Mouse (Mus musculus): ENCODE measurements at regions not wholly inside any gene's neighbourhood (a gene's known extent, or its start where the extent isn't known, plus 50 kb on each side); places are given as distances from the start of the nearest gene placed in this dataset.

DNA sequence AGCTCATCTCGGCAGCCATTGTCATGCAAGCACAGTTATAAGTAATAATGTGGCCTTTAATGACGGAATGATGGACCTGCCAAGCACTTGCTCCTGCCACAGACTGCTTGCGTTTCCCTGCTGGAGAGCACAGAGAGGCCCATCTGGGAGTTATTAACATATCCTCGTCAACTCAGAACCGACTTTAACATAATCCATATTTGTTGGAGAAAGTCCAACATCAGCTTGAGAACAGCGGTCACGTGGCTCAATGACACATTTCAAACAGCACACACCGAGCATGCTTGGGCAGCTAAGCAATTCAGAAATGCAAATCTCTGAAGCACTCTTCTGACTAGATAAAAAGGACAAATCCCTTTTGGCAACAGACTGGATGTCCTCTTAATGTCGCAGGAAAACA, 332.7 kb upstream of the Atp5g3 start:
- no peak overlapping the region for H3K27ac ChIP-seq (ENCODE audit: insufficient read depth, low read depth, low read length)
- no peak for DNase-seq
- H3K36me3 ChIP-seq (ENCODE audit: control insufficient read depth, insufficient read depth, low read length): no peaks in the 10 kb centered on the region
- H3K27me3 ChIP-seq (replicated peaks; ENCODE audit: control insufficient read depth, insufficient read depth, low read length): no peaks in the 10 kb centered on the region; the same call in 1 of the 2 replicates
- WGBS: 52% methylated on average over 9 of the region's 9 CpGs
- H3K4me1 ChIP-seq (ENCODE audit: control insufficient read depth, insufficient read depth, low read length): no peaks in the 10 kb centered on the region
- no peak overlapping the region for H3K4me3 ChIP-seq (ENCODE audit: insufficient read depth, low read depth, low read length)
- TF ChIP-seq CTCF (conservative IDR thresholded peaks at IDR 0.05; ENCODE audit: insufficient read depth, insufficient read length, low read depth, low read length) (no peak), POLR2A (IDR thresholded peaks at IDR 0.05; ENCODE audit: low read depth, low read length) (no peak)

DNA sequence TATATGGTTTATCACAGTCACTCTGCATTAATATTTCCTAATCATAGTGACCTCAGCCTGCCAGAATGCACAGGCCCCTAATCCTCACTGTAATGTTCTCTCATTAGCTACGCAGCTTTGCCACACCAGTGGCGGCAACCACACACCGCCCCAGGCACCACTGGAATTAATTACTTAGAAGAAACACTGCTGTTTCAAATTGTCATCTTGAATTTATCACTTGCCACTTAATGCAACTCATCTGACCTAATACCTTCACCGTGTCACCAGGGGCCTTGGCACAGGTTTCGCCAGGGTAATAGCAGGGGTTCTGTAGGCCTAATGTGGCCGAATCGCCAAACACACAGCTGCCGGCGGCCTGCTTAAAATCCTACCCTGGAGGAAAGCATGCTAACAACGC, 328.5 kb upstream of the Atp5g3 start:
- Histone ChIP-seq H3K4me1 (ENCODE audit: control insufficient read depth, insufficient read depth, low read length) (no peaks in the 10 kb centered on the region), H3K27me3 (replicated peaks; ENCODE audit: control insufficient read depth, insufficient read depth, low read length) (no peaks in the 10 kb centered on the region), H3K27ac (ENCODE audit: insufficient read depth, low read depth, low read length) (no peak overlapping the region), H3K36me3 (ENCODE audit: control insufficient read depth, insufficient read depth, low read length) (no peaks in the 10 kb centered on the region), H3K4me3 (ENCODE audit: insufficient read depth, low read depth, low read length) (no peak overlapping the region)
- DNase-seq: no peak
- TF ChIP-seq POLR2A (IDR thresholded peaks at IDR 0.05; ENCODE audit: low read depth, low read length) (no peak), CTCF (conservative IDR thresholded peaks at IDR 0.05; ENCODE audit: insufficient read depth, insufficient read length, low read depth, low read length) (no peak)
- WGBS: 83% methylated on average over 10 of the region's 10 CpGs

DNA sequence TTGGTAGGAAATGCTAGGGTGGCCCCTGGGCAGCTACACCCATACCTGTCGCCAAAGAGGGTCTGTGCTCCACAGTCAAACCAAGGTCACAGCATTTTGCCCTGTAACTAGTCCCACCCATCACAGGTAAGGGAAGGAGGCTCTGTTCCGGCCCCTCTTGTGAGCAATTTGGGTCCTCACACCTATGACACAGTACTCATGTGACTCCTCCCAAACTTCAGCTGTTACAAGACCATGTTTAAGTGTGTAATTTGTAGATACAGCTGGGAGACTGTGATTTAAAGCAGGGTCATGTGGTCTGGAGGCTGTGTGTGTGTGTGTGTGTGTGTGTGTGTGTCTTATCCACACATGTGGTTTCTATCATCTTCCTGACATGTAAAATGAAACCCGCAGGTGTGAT, 306.3 kb upstream of the Atp5g3 start:
- H3K36me3 ChIP-seq (ENCODE audit: control insufficient read depth, insufficient read depth, low read length): no peaks in the 10 kb centered on the region
- WGBS: 83% methylated on average over 3 of the region's 3 CpGs
- no peak overlapping the region for H3K27ac ChIP-seq (ENCODE audit: insufficient read depth, low read depth, low read length)
- DNase-seq: no peak
- TF ChIP-seq CTCF (conservative IDR thresholded peaks at IDR 0.05; ENCODE audit: insufficient read depth, insufficient read length, low read depth, low read length) (no peak), POLR2A (IDR thresholded peaks at IDR 0.05; ENCODE audit: low read depth, low read length) (no peak)
- no peaks in the 10 kb centered on the region for H3K27me3 ChIP-seq (replicated peaks; ENCODE audit: control insufficient read depth, insufficient read depth, low read length)
- no peaks in the 10 kb centered on the region for H3K4me1 ChIP-seq (ENCODE audit: control insufficient read depth, insufficient read depth, low read length)
- no peak overlapping the region for H3K4me3 ChIP-seq (ENCODE audit: insufficient read depth, low read depth, low read length)

DNA sequence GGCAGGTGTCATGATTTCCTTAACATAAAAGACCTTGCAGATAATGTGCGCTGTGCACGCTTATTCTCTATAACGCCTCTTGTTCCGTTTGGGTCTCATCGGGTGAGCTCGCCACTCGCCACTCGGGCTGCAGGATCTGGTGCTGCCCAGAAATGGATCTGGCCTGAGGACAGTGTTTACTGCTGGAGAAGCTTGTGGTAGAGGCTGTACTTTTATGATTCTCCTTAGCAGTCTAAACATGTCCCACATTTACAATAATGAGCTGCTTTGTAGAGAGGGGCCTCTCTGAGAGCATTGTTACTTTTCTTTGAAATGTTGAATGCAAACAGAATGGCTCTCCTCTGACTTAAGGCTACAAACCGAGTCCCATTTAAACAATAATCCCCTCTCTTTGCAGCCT, 299.1 kb upstream of the Atp5g3 start:
- no peak for DNase-seq
- Histone ChIP-seq H3K4me3 (ENCODE audit: insufficient read depth, low read depth, low read length) (no peak overlapping the region), H3K4me1 (ENCODE audit: control insufficient read depth, insufficient read depth, low read length) (no peaks in the 10 kb centered on the region), H3K27ac (ENCODE audit: insufficient read depth, low read depth, low read length) (no peak overlapping the region), H3K36me3 (ENCODE audit: control insufficient read depth, insufficient read depth, low read length) (no peaks in the 10 kb centered on the region), H3K27me3 (replicated peaks; ENCODE audit: control insufficient read depth, insufficient read depth, low read length) (no peaks in the 10 kb centered on the region)
- 89% methylated on average over 9 of the region's 9 CpGs for WGBS
- no peak for TF ChIP-seq CTCF (conservative IDR thresholded peaks at IDR 0.05; ENCODE audit: insufficient read depth, insufficient read length, low read depth, low read length)
- no peak for TF ChIP-seq POLR2A (IDR thresholded peaks at IDR 0.05; ENCODE audit: low read depth, low read length)

DNA sequence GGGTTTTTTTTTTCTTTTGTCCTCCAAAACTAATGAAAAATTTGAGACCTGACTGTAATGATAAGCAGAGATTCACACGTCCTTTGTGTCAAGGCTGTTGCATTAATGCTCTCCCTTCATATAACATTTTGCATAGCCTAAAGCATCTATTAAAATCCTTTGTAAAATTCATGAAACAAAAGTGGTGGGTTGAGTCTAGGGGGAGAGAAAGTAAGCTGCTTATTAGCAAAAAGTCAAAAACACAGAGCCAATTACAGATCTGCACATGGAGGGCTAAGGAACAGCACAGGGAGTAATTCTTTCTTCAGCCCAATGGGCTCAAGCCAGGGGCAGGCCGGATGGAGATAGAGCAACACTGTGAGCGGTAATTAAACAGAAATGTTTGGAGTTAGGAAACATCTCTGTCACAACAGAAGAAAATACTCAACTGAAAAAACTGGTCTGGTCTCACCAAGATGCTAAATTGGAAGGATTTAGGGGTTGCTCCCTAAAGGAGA, 298.3 kb upstream of the Atp5g3 start:
- DNase-seq: no peak
- no peaks in the 10 kb centered on the region for H3K27me3 ChIP-seq (replicated peaks; ENCODE audit: control insufficient read depth, insufficient read depth, low read length)
- H3K36me3 ChIP-seq (ENCODE audit: control insufficient read depth, insufficient read depth, low read length): no peaks in the 10 kb centered on the region
- H3K27ac ChIP-seq (ENCODE audit: insufficient read depth, low read depth, low read length): no peak overlapping the region
- 86% methylated on average over 3 of the region's 3 CpGs for WGBS
- H3K4me3 ChIP-seq (ENCODE audit: insufficient read depth, low read depth, low read length): no peak overlapping the region
- TF ChIP-seq CTCF (conservative IDR thresholded peaks at IDR 0.05; ENCODE audit: insufficient read depth, insufficient read length, low read depth, low read length) (no peak), POLR2A (IDR thresholded peaks at IDR 0.05; ENCODE audit: low read depth, low read length) (no peak)
- no peaks in the 10 kb centered on the region for H3K4me1 ChIP-seq (ENCODE audit: control insufficient read depth, insufficient read depth, low read length)

DNA sequence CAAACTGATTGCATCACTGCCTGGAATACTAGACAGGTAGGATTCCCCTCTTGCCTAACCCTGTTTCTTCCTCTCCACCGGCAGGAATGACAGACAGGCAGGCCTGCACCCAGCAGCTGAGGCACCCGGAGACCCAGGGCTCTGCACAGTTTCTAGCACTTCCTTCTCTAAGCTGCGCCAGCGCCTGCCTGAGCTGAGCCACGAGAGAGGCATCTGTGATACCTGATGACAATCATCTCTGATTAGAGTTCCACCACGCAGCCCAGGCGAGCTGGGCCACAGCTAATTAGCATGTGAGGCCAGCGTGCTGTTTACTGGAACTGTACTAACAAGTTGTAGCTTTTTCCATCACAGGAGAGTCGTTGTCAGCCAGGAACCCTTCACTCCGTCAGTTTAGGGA, 296.3 kb upstream of the Atp5g3 start:
- H3K27ac ChIP-seq (ENCODE audit: insufficient read depth, low read depth, low read length): no peak overlapping the region
- H3K27me3 ChIP-seq (replicated peaks; ENCODE audit: control insufficient read depth, insufficient read depth, low read length): no peaks in the 10 kb centered on the region
- no peak overlapping the region for H3K4me3 ChIP-seq (ENCODE audit: insufficient read depth, low read depth, low read length)
- no peaks in the 10 kb centered on the region for H3K36me3 ChIP-seq (ENCODE audit: control insufficient read depth, insufficient read depth, low read length)
- no peak for DNase-seq
- TF ChIP-seq CTCF (conservative IDR thresholded peaks at IDR 0.05; ENCODE audit: insufficient read depth, insufficient read length, low read depth, low read length) (no peak), POLR2A (IDR thresholded peaks at IDR 0.05; ENCODE audit: low read depth, low read length) (no peak)
- no peaks in the 10 kb centered on the region for H3K4me1 ChIP-seq (ENCODE audit: control insufficient read depth, insufficient read depth, low read length)
- WGBS: 45% methylated on average over 10 of the region's 10 CpGs

DNA sequence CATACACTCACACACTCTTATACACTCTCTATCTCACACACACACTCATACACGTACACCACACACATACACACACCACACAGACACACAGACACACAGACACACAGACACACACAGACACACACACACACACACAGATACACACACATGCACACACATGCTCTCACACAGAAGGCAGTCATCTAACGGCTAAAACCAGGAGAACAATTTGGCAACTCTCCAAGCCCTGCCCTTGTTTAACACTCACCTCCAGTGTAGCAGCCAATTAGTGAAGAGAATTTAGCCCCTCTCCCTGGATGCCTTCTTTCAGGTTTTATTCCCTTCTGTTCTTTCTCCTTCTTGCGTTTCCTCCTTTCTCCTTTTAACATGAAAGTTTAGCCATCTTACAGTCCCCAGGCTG, 291.6 kb upstream of the Atp5g3 start:
- 53% methylated on average over 3 of the region's 3 CpGs for WGBS
- Histone ChIP-seq H3K4me3 (ENCODE audit: insufficient read depth, low read depth, low read length) (no peak overlapping the region), H3K36me3 (ENCODE audit: control insufficient read depth, insufficient read depth, low read length) (no peaks in the 10 kb centered on the region), H3K4me1 (ENCODE audit: control insufficient read depth, insufficient read depth, low read length) (no peaks in the 10 kb centered on the region), H3K27me3 (replicated peaks; ENCODE audit: control insufficient read depth, insufficient read depth, low read length) (no peaks in the 10 kb centered on the region), H3K27ac (ENCODE audit: insufficient read depth, low read depth, low read length) (no peak overlapping the region)
- TF ChIP-seq POLR2A (IDR thresholded peaks at IDR 0.05; ENCODE audit: low read depth, low read length): no peak
- TF ChIP-seq CTCF (conservative IDR thresholded peaks at IDR 0.05; ENCODE audit: insufficient read depth, insufficient read length, low read depth, low read length): no peak
- DNase-seq: no peak

Measured in kidney, adult 2 months (tissue).